Mouse (Mus musculus) hindbrain, embryonic 13.5 days (tissue): ENCODE measurements at regions not wholly inside any gene's neighbourhood (a gene's known extent, or its start where the extent isn't known, plus 50 kb on each side); places are given as distances from the start of the nearest gene placed in this dataset.

ENCODE experiments used
- ATAC-seq: fragments of 200-750 bp; cut with Nextera tagmentation; 2 replicates; pipeline ENCODE4 v1.8.0; 2017; ENCODE audit warnings: moderate TSS enrichment; ENCODE audit not compliant: low FRiP score
- H3K27ac ChIP-seq: fragments of 300-500 bp; sonication (generic); 2 replicates; pipeline ENCODE4 v1.5.1; 2015; ENCODE audit warnings: inconsistent platforms, mild to moderate bottlenecking, moderate library complexity
- H3K27me3 ChIP-seq: fragments of 300-500 bp; sonication (generic); 2 replicates; pipeline ENCODE4 v1.6.1; 2015; ENCODE audit warnings: mild to moderate bottlenecking, inconsistent platforms
- H3K36me3 ChIP-seq: fragments of 300-500 bp; sonication (generic); 2 replicates; pipeline ENCODE4 v1.6.1; 2015; ENCODE audit warnings: mild to moderate bottlenecking, inconsistent platforms
- H3K4me1 ChIP-seq: fragments of 300-500 bp; sonication (generic); replicated peaks from 2 replicates; pipeline ENCODE4 v1.6.1; 2015; ENCODE audit warnings: inconsistent platforms
- H3K4me2 ChIP-seq: fragments of 300-500 bp; sonication (generic); 2 replicates; pipeline ENCODE4 v1.6.1; 2015; ENCODE audit warnings: inconsistent platforms, mild to moderate bottlenecking, moderate library complexity
- H3K4me3 ChIP-seq: fragments of 300-500 bp; sonication (generic); 2 replicates; pipeline ENCODE4 v1.5.1; 2015; ENCODE audit warnings: mild to moderate bottlenecking, inconsistent platforms
- H3K9ac ChIP-seq: fragments of 300-500 bp; sonication (generic); 2 replicates; pipeline ENCODE4 v1.6.1; 2015; ENCODE audit warnings: mild to moderate bottlenecking, inconsistent platforms
- H3K9me3 ChIP-seq: fragments of 300-500 bp; sonication (generic); 2 replicates; pipeline ENCODE4 v1.6.1; 2016; ENCODE audit warnings: inconsistent platforms
- WGBS: fragments of 180-500 bp; shearing (Covaris S2); methylation state at CpG from one replicate; pipeline ENCODE4 v1.1.7; 2015; 5-methylcytosine and 5-hydroxymethylcytosine counted together

DNA sequence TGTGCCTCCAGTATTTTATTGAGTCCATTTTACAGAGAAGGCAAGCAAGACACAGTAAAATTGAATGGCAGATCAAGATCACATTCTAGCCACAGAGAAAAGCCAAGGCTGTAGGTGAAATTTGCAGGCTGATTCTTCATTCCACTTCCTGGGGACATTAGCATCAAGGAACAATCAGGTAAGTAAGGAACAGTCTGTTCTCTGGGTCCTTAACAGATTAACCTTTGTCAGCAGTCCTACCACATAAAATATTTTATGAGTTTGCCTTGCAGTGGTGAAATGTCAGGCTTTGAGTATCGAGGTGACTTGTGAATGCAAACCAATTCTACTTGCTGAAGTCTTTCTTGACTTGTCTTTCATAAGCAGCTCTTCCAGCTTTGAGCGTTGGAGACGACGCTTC, 50.2 kb upstream of the Atp1a1 start:
- Histone ChIP-seq H3K9me3 (no peaks in the 10 kb centered on the region), H3K4me2 (no peak overlapping the region), H3K36me3 (no peaks in the 10 kb centered on the region), H3K9ac (no peak overlapping the region), H3K4me3 (no peak overlapping the region), H3K27ac (no peak overlapping the region), H3K4me1 (peaks cover 8% of the 10 kb centered on the region), H3K27me3 (no peaks in the 10 kb centered on the region)
- ATAC-seq: no peak
- WGBS: 90% methylated on average over 4 of the region's 4 CpGs
